Mouse (Mus musculus): ENCODE measurements around the gene Kcnip4.
A peak's percentile ranks its signal among the peaks of the same experiment; 100 is the strongest.

The Kcnip4 gene

GRCm38 (mm10) chr5:48412261-48412660 is 1112.4 kb downstream of the Kcnip4 start:
- DNase-seq (ENCODE audit: low spot score in 2 of 2), result no peak

GRCm38 (mm10) chr5:48411462-48411861 is 1113.2 kb downstream of the Kcnip4 start:
- no peak for DNase-seq (ENCODE audit: low spot score in 2 of 2)

GRCm38 (mm10) chr5:48410348-48410747 is 1114.4 kb downstream of the Kcnip4 start:
- DNase-seq (ENCODE audit: low spot score in 2 of 2), result no peak

- DNase-seq (ENCODE audit: low spot score in 2 of 2), result no peak
Measured at GRCm38 (mm10) chr5:48408276-48408675, 1116.4 kb downstream of the Kcnip4 start.

GRCm38 (mm10) chr5:48402497-48402896 is 1122.2 kb downstream of the Kcnip4 start:
- DNase-seq (ENCODE audit: low spot score in 2 of 2), result no peak

- peak; percentile 88 to 92 for DNase-seq (ENCODE audit: low spot score in 2 of 2)
Measured at GRCm38 (mm10) chr5:48371890-48372766, 1152.6 kb downstream of the Kcnip4 start.

- DNase-seq (ENCODE audit: low spot score in 2 of 2), result no peak
Measured at GRCm38 (mm10) chr5:48349309-48349708, 1175.4 kb downstream of the Kcnip4 start.

- no peak for DNase-seq (ENCODE audit: low spot score in 2 of 2)
Measured at GRCm38 (mm10) chr5:48345983-48346648, 1178.6 kb downstream of the Kcnip4 start.

GRCm38 (mm10) chr5:48345095-48345982 is 1179.4 kb downstream of the Kcnip4 start:
- DNase-seq (ENCODE audit: low spot score in 2 of 2), result no peak

GRCm38 (mm10) chr5:48340808-48341433 is 1183.8 kb downstream of the Kcnip4 start:
- no peak for DNase-seq (ENCODE audit: low spot score in 2 of 2)

Measured in frontal cortex, postnatal 10 days (tissue).